Mouse (Mus musculus) testis, adult 2 months (tissue): ENCODE measurements around the gene Col9a2. TPM values are rescaled to one million over a fixed set of nuclear protein-coding genes. Genes with fewer than 3 reads are reported as not detected.
"Not testable (repeated sequence)": the region's sequence is repeated elsewhere in the genome, so short reads cannot be mapped to it uniquely, and the experiment has no call there.

Experiments used
- H3K27ac ChIP-seq: fragments of 200-500 bp; 2 replicates; pipeline ENCODE4 v1.5.1; 2012; ENCODE audit warnings: low read depth, low read length; ENCODE audit not compliant: control insufficient read depth, insufficient read depth
- H3K27me3 ChIP-seq: fragments of 200-500 bp; 2 replicates; pipeline ENCODE4 v1.6.1; 2012; ENCODE audit warnings: mild to moderate bottlenecking, low read length, moderate library complexity; ENCODE audit not compliant: control insufficient read depth, insufficient read depth
- H3K36me3 ChIP-seq: fragments of 200-500 bp; 2 replicates; pipeline ENCODE4 v1.6.1; 2012; ENCODE audit warnings: mild to moderate bottlenecking, low read length; ENCODE audit not compliant: control insufficient read depth, insufficient read depth
- H3K4me1 ChIP-seq: fragments of 200-500 bp; 2 replicates; pipeline ENCODE4 v1.6.1; 2012; ENCODE audit warnings: low read length; ENCODE audit not compliant: control insufficient read depth, insufficient read depth
- H3K4me3 ChIP-seq: fragments of 200-500 bp; 2 replicates; pipeline ENCODE4 v1.5.1; 2012; ENCODE audit warnings: low read depth, mild to moderate bottlenecking, low read length, moderate library complexity, mixed read lengths; ENCODE audit not compliant: control insufficient read depth
- CTCF ChIP-seq: fragments of 200-500 bp; IDR thresholded peaks from 2 replicates; pipeline ENCODE4 v1.5.1; 2012; ENCODE audit warnings: low read depth, mild to moderate bottlenecking, inconsistent platforms, low read length, moderate library complexity; ENCODE audit not compliant: control insufficient read depth, insufficient read depth, insufficient replicate concordance
- POLR2A ChIP-seq: fragments of 200-500 bp; IDR thresholded peaks from 2 replicates; pipeline ENCODE4 v1.6.1; 2012; ENCODE audit warnings: low read depth, mild to moderate bottlenecking, inconsistent platforms, low read length, moderate library complexity; ENCODE audit not compliant: control insufficient read depth
- polyA plus RNA-seq: library from polyadenylated mRNA; depleted of rRNA; stranded (reverse); fragments of >200 nt; gene quantifications from 2 replicates; pipeline ENCODE4 v1.2.3, GENCODE M21; 2012

The Col9a2 gene
- polyA plus RNA-seq, 1 experiment: 0.10 TPM

- Histone ChIP-seq H3K27me3 (no peaks in the 10 kb centered on the region), H3K4me1 (peaks cover 10% of the 10 kb centered on the region), H3K27ac (no peak overlapping the region), H3K36me3 (no peaks in the 10 kb centered on the region; the same call in 1 of the 2 replicates), H3K4me3 (no peak overlapping the region)
- TF ChIP-seq POLR2A (no peak), CTCF (no peak)
Observed at GRCm38 (mm10) chr4:121057032-121057431, 17.8 kb downstream of the Col9a2 start.

GRCm38 (mm10) chr4:121059218-121059617, 20.0 kb downstream of the Col9a2 start:
- H3K4me1 ChIP-seq, H3K4me3 ChIP-seq, H3K27me3 ChIP-seq, H3K36me3 ChIP-seq, H3K27ac ChIP-seq: not testable (repeated sequence)

DNA sequence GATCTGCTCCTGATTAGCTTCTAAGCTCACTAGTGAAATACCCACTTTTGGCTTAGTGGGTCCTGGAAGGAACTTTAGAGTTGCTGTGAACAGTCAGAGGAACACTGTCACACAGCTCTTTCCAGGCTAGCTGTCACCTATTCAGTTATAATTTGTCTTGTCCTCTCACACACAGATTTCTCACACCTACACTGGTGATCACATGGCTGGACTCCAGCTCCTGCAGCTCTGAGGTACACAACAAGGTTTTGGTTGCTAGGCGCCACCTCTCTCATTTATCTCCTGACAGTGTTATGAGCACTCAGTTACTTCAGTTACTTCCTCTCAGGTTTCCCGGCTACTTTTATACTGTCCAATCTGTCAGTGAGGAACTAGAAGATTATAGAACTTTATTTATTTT, 26.2 kb downstream of the Col9a2 start:
- Histone ChIP-seq H3K36me3 (peaks cover 2% of the 10 kb centered on the region; the same call in 1 of the 2 replicates), H3K27ac (no peak overlapping the region), H3K4me1 (no peaks in the 10 kb centered on the region), H3K4me3 (no peak overlapping the region), H3K27me3 (no peaks in the 10 kb centered on the region)
- TF ChIP-seq CTCF (no peak), POLR2A (no peak)

DNA sequence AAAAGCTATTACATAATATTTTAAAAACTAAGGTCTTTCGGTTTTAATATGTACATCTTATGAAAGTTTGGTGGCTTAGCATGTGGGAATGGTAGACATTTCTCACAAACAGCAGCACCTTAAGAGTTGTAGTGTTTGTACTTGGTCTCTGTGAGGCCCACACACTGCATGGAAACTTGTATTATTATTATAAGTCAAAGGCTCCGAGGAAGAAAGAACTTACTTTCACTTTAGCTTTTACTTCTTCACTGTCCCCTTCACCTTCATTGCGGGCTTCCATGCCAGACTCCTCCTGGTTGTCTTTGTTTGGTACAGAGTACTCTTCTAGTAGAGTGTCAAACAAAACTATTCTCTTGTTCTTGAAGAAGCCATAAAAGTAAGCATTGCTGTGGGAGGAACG, 35.1 kb downstream of the Col9a2 start:
- TF ChIP-seq POLR2A (no peak), CTCF (no peak)
- no peaks in the 10 kb centered on the region for H3K4me1 ChIP-seq
- no peaks in the 10 kb centered on the region; the same call in 1 of the 2 replicates for H3K36me3 ChIP-seq
- no peak overlapping the region for H3K27ac ChIP-seq
- no peak overlapping the region for H3K4me3 ChIP-seq
- no peaks in the 10 kb centered on the region for H3K27me3 ChIP-seq

DNA sequence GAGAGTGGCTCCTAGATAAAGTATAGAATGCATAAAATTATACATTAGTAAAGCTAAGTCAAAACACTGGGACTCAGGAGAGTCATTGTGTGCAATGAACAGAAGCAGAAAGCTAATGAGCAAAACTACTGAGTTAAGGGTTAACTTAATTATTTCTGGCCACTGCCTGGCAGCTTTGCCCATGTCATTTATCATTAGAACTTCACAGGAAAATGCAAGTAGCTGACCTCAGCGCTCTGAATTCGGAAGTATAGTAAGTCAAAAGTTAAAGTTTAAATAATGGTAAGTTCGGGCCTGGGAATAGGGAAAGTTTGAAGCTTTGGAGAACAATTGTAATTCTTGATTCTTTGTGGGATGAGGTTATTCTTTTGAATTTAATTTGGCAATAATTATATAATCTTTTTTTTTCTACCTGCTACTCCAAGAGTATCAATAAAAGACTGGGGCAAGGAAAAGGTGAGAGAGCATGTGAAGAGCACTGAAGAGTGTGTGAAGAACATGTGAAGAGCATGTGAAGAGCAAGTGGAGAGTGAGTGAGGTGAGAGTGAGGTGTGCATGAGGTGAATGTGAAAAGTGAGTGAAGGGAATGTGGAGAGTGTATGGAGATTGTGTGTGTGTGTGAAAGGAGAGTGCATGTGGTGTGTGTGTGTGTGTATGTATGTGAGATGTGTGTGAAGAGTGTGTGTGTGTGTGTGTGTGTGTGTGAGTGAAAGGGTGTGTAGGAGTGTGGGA, 38.9 kb downstream of the Col9a2 start:
- H3K36me3 ChIP-seq: no peaks in the 10 kb centered on the region; the same call in 1 of the 2 replicates
- TF ChIP-seq CTCF (no peak), POLR2A (no peak)

GRCm38 (mm10) chr4:121080395-121080794, 41.2 kb downstream of the Col9a2 start:
- TF ChIP-seq POLR2A (no peak), CTCF (no peak)
- Histone ChIP-seq H3K27me3 (no peaks in the 10 kb centered on the region), H3K4me1 (no peaks in the 10 kb centered on the region), H3K36me3 (no peaks in the 10 kb centered on the region; the same call in 1 of the 2 replicates), H3K27ac (no peak overlapping the region), H3K4me3 (no peak overlapping the region)

More for the DNA sequence above, 38.9 kb downstream of the Col9a2 start:
- Histone ChIP-seq H3K4me3 (no peak overlapping the region), H3K27ac (no peak overlapping the region), H3K4me1 (no peaks in the 10 kb centered on the region), H3K27me3 (no peaks in the 10 kb centered on the region)

DNA sequence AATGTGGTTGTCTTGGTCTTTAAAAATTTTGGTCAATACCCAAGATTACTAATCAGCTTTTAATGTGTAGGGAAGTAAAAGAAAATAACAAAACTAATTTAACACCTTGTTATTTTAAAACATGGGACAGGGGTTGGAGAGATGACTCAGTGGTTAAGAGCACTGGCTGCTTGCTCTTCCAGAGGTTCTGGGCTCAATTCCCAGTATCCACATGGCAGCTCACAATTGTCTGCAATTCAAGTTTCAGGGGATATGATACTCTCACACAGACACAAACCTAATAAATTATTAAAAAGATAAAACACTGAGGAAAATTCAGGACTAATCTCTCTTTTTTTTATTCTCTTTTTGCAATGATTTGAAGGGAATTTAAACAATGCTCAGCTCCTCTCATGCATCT, 45.3 kb downstream of the Col9a2 start:
- Histone ChIP-seq H3K4me1 (no peaks in the 10 kb centered on the region), H3K4me3 (no peak overlapping the region), H3K27me3 (no peaks in the 10 kb centered on the region), H3K27ac (no peak overlapping the region), H3K36me3 (no peaks in the 10 kb centered on the region)
- no peak for TF ChIP-seq CTCF

DNA sequence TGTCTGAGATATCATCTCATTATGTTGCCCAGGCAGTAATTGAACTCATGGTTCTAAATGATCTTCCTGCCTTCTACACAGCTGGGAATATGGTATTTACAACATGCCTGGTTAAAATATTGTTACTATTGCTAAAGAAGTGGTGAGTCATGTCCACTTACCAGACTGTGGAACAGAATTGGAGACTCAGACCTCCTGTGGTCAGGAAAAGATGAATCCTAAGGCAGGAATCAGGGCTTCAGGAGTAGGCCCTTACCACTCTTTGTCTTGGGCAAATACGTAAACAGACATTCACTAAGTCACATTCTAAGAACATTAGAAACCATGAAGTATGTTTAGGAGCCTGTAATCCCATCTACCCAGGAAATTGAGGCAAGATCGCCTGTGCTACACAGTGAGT, 49.5 kb downstream of the Col9a2 start:
- TF ChIP-seq CTCF: no peak
- TF ChIP-seq POLR2A: no peak
- no peak overlapping the region for H3K27ac ChIP-seq

More for the DNA sequence above, 49.5 kb downstream of the Col9a2 start:
- Histone ChIP-seq H3K27me3 (no peaks in the 10 kb centered on the region), H3K4me3 (no peak overlapping the region), H3K4me1 (no peaks in the 10 kb centered on the region), H3K36me3 (no peaks in the 10 kb centered on the region; the same call in 1 of the 2 replicates)
